Mouse (Mus musculus): ENCODE measurements around the gene D430042O09Rik. TPM values are rescaled to one million over a fixed set of nuclear protein-coding genes. Genes with fewer than 3 reads are reported as not detected.
A peak's percentile ranks its signal among the peaks of the same experiment; 100 is the strongest.

Gene D430042O09Rik
- polyA plus RNA-seq, 1 experiment from 2014 or later, result 7.9 TPM

DNA sequence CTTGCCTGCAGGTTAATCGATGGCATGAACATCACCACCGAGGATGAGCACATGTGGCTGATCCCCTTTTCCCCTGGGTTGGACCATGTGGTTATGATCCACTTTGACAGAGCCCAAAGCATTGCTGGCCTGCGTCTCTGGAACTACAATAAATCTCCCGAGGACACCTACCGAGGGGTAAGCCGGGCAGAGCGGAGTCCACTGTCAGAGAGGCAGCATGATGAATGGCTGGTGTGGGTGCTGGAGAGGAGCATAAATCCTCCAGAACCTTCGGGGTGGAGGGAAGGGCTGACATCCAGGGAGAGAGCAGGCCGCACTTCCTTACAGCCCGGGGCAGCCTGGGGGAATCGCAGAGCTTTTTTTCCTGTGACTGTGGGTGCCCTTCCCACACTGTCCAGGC, 157.5 kb downstream of the D430042O09Rik start:
- no peak overlapping the region for H3K27ac ChIP-seq (ENCODE audit: low read depth, low read length)
- WGBS, result 69% methylated on average over 11 of the region's 11 CpGs

DNA sequence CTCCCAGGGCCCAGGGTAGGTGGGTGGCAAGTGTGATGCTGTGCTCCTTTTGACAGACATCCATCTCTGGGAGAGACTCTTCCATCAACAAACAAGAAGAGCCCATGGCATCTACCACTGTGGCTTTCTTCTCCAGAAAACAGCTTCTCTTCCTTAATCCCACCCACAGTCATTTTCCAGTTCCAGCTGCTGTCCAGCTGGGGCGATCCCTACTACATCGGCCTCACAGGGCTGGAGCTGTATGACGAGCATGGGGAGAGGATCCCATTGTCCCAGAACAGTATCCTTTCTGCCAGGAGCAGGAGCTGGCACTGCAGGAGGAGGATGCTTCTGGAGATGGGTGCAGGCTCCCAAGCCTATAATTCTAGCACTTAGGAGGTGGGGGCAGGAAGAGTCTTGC, 160.9 kb downstream of the D430042O09Rik start:
- Histone ChIP-seq H3K4me2 (no peak overlapping the region), H3K27ac (ENCODE audit: low read depth, low read length) (no peak overlapping the region), H3K9me3 (ENCODE audit: control insufficient read depth, low read length) (no peaks in the 10 kb centered on the region), H3K9ac (ENCODE audit: low read length) (no peak overlapping the region), H3K36me3 (ENCODE audit: control insufficient read depth, insufficient read depth, low read length) (no peaks in the 10 kb centered on the region), H3K27me3 (ENCODE audit: control insufficient read depth, insufficient read depth, low read length) (no peaks in the 10 kb centered on the region), H3K4me1 (ENCODE audit: control insufficient read depth, insufficient read depth, low read length) (peaks cover 23% of the 10 kb centered on the region), H3K4me3 (ENCODE audit: low read depth, low read length) (no peak overlapping the region)
- DNase-seq (ENCODE audit: low spot score, missing footprints) (no peak), ATAC-seq (ENCODE audit: low FRiP score) (no peak)
- WGBS, result 86% methylated on average over 3 of the region's 3 CpGs

More for the DNA sequence above, 157.5 kb downstream of the D430042O09Rik start:
- peaks cover 3% of the 10 kb centered on the region; the same call in 1 of the 2 replicates for H3K4me1 ChIP-seq (ENCODE audit: control insufficient read depth, insufficient read depth, low read length)
- H3K9me3 ChIP-seq (ENCODE audit: control insufficient read depth, low read length), result no peaks in the 10 kb centered on the region
- no peaks in the 10 kb centered on the region for H3K36me3 ChIP-seq (ENCODE audit: control insufficient read depth, insufficient read depth, low read length)
- H3K9ac ChIP-seq (ENCODE audit: low read length), result no peak overlapping the region
- no peak overlapping the region for H3K4me2 ChIP-seq
- no peaks in the 10 kb centered on the region for H3K27me3 ChIP-seq (ENCODE audit: control insufficient read depth, insufficient read depth, low read length)
- no peak overlapping the region for H3K4me3 ChIP-seq (ENCODE audit: low read depth, low read length)
- peak; percentile 81 for DNase-seq (ENCODE audit: low spot score, missing footprints)
- ATAC-seq (ENCODE audit: low FRiP score), result no peak

- Histone ChIP-seq H3K4me2 (no peak overlapping the region), H3K27me3 (ENCODE audit: control insufficient read depth, insufficient read depth, low read length) (no peaks in the 10 kb centered on the region), H3K36me3 (ENCODE audit: control insufficient read depth, insufficient read depth, low read length) (no peaks in the 10 kb centered on the region), H3K4me1 (ENCODE audit: control insufficient read depth, insufficient read depth, low read length) (peaks cover 19% of the 10 kb centered on the region), H3K9ac (ENCODE audit: low read length) (peak overlapping the region; percentile 39; the same call in 1 of the 2 replicates), H3K27ac (ENCODE audit: low read depth, low read length) (peak overlapping the region; percentile 72), H3K9me3 (ENCODE audit: control insufficient read depth, low read length) (no peaks in the 10 kb centered on the region), H3K4me3 (ENCODE audit: low read depth, low read length) (no peak overlapping the region)
- 22% methylated on average over 12 of the region's 12 CpGs for WGBS
- peak; percentile 90 for DNase-seq (ENCODE audit: low spot score, missing footprints)
- peak; percentile 82 for ATAC-seq (ENCODE audit: low FRiP score)
Measured at GRCm38 (mm10) chr7:125871404-125872201, 163.9 kb downstream of the D430042O09Rik start.

GRCm38 (mm10) chr7:125872202-125872580, 164.5 kb downstream of the D430042O09Rik start:
- H3K9ac ChIP-seq (ENCODE audit: low read length), result no peak overlapping the region
- H3K36me3 ChIP-seq (ENCODE audit: control insufficient read depth, insufficient read depth, low read length), result no peaks in the 10 kb centered on the region
- H3K27ac ChIP-seq (ENCODE audit: low read depth, low read length), result peak overlapping the region; percentile 72
- peak; percentile 20 for ATAC-seq (ENCODE audit: low FRiP score)
- H3K27me3 ChIP-seq (ENCODE audit: control insufficient read depth, insufficient read depth, low read length), result no peaks in the 10 kb centered on the region
- H3K4me1 ChIP-seq (ENCODE audit: control insufficient read depth, insufficient read depth, low read length), result peaks cover 19% of the 10 kb centered on the region
- H3K4me2 ChIP-seq, result no peak overlapping the region
- WGBS, result 70% methylated on average over 6 of the region's 6 CpGs
- H3K9me3 ChIP-seq (ENCODE audit: control insufficient read depth, low read length), result no peaks in the 10 kb centered on the region
- DNase-seq (ENCODE audit: low spot score, missing footprints), result no peak
- H3K4me3 ChIP-seq (ENCODE audit: low read depth, low read length), result no peak overlapping the region

DNA sequence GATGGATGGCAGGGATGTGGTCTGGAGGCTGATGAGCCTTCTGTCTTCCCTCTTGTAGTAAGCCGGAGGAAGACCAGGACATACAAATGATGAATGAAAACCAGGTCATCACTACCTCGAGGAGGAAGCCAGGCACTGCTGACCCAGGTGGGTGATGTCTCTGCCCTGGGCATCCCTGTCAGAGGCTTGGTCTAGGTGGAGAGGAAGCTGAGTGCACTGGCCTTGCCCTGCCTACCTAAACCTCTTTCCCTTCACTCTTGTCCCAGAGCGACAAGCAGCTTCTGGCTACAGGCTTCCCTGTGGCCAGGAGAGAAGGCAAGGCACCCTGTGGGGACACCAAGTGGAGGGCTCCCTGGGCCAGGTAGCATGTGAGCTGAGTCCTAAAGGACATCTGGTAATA, 165.2 kb downstream of the D430042O09Rik start:
- no peak overlapping the region for H3K27ac ChIP-seq (ENCODE audit: low read depth, low read length)
- peaks cover 19% of the 10 kb centered on the region for H3K4me1 ChIP-seq (ENCODE audit: control insufficient read depth, insufficient read depth, low read length)
- no peak overlapping the region for H3K9ac ChIP-seq (ENCODE audit: low read length)
- no peaks in the 10 kb centered on the region for H3K27me3 ChIP-seq (ENCODE audit: control insufficient read depth, insufficient read depth, low read length)
- peak; percentile 77 for DNase-seq (ENCODE audit: low spot score, missing footprints)
- H3K4me2 ChIP-seq, result no peak overlapping the region
- no peaks in the 10 kb centered on the region for H3K36me3 ChIP-seq (ENCODE audit: control insufficient read depth, insufficient read depth, low read length)
- ATAC-seq (ENCODE audit: low FRiP score), result no peak
- H3K9me3 ChIP-seq (ENCODE audit: control insufficient read depth, low read length), result no peaks in the 10 kb centered on the region
- WGBS, result 91% methylated on average over 3 of the region's 3 CpGs
- H3K4me3 ChIP-seq (ENCODE audit: low read depth, low read length), result no peak overlapping the region

DNA sequence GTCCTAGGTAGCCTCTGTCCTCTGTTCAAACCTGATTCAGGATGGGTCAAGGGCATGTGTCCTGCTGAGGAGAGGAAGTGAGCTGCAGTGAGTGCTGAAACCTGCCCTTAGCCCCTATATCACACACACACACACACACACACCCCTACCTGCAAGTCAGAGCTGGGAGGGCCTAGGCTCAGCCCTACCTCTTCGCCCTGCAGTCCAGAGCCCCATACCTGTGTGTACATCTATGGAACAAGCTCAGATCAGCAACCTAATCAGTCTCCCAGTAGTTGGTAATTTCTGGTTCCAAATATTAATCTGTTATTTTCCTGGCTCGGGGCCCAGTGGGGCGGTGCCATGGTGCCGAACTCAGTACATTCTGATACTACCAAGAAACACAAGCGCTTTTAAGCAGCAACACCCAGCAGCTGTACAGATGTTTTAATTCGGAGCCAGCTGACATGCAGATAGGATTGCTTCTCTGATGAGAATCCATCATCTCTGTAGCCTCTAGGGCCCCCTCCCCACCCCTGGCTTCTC, 166.3 kb downstream of the D430042O09Rik start:
- Histone ChIP-seq H3K4me2 (no peak overlapping the region), H3K36me3 (ENCODE audit: control insufficient read depth, insufficient read depth, low read length) (no peaks in the 10 kb centered on the region), H3K4me3 (ENCODE audit: low read depth, low read length) (no peak overlapping the region), H3K9me3 (ENCODE audit: control insufficient read depth, low read length) (no peaks in the 10 kb centered on the region), H3K9ac (ENCODE audit: low read length) (no peak overlapping the region), H3K27me3 (ENCODE audit: control insufficient read depth, insufficient read depth, low read length) (no peaks in the 10 kb centered on the region), H3K27ac (ENCODE audit: low read depth, low read length) (no peak overlapping the region), H3K4me1 (ENCODE audit: control insufficient read depth, insufficient read depth, low read length) (peaks cover 19% of the 10 kb centered on the region)
- ATAC-seq (ENCODE audit: low FRiP score) (no peak), DNase-seq (ENCODE audit: low spot score, missing footprints) (no peak)
- WGBS, result 93% methylated on average over 6 of the region's 6 CpGs

DNA sequence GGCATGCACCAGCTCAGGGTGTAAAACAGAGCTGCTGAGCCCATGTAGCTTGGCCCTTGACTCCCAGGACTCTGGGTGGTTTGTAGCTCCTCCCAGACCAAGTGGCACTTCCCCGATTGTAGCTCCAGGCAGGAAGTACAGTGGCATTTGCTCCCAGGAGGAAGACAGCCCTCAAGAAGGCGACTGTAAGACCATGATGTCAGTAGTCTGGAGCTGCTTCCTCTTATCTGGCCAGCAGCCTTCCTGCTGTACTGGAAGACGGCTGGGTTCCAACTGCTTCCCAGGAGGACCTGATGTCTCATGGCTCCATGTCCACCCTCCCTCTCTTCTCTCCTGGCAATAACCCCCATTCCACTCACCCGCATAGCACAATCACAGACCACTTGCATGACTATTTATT, 170.4 kb downstream of the D430042O09Rik start:
- Histone ChIP-seq H3K36me3 (ENCODE audit: control insufficient read depth, insufficient read depth, low read length) (no peaks in the 10 kb centered on the region), H3K27me3 (ENCODE audit: control insufficient read depth, insufficient read depth, low read length) (no peaks in the 10 kb centered on the region), H3K4me3 (ENCODE audit: low read depth, low read length) (no peak overlapping the region), H3K9ac (ENCODE audit: low read length) (no peak overlapping the region), H3K4me1 (ENCODE audit: control insufficient read depth, insufficient read depth, low read length) (no peaks in the 10 kb centered on the region), H3K4me2 (no peak overlapping the region), H3K27ac (ENCODE audit: low read depth, low read length) (no peak overlapping the region), H3K9me3 (ENCODE audit: control insufficient read depth, low read length) (no peaks in the 10 kb centered on the region)
- WGBS, result 82% methylated on average over 4 of the region's 4 CpGs
- peak; percentile 71 for DNase-seq (ENCODE audit: low spot score, missing footprints)
- no peak for ATAC-seq (ENCODE audit: low FRiP score)

DNA sequence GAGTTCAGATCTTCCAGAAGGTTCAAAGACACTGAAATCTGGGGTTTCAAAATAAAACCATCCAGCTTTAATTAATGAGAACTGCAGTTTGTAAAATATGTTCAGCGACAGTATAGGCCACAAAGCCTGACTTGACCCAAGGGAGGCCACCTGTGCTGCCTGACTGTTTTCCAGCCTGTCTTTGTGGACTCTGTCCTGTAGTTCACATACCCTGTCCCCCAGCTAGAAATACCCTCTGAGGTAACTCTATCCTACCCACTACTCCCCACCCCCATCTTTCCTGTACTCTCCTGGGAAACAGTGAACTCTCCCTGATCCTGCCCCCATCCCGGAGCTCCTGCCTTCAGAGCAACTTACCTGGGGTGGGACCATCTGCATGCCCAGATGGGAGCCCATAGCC, 175.5 kb downstream of the D430042O09Rik start:
- H3K4me3 ChIP-seq (ENCODE audit: low read depth, low read length), result no peak overlapping the region
- peaks cover 2% of the 10 kb centered on the region; the same call in 1 of the 2 replicates for H3K4me1 ChIP-seq (ENCODE audit: control insufficient read depth, insufficient read depth, low read length)
- no peaks in the 10 kb centered on the region for H3K9me3 ChIP-seq (ENCODE audit: control insufficient read depth, low read length)
- ATAC-seq (ENCODE audit: low FRiP score), result no peak
- no peaks in the 10 kb centered on the region for H3K36me3 ChIP-seq (ENCODE audit: control insufficient read depth, insufficient read depth, low read length)
- DNase-seq (ENCODE audit: low spot score, missing footprints), result no peak
- no peak overlapping the region for H3K9ac ChIP-seq (ENCODE audit: low read length)
- 74% methylated on average over 2 of the region's 2 CpGs for WGBS
- no peak overlapping the region for H3K27ac ChIP-seq (ENCODE audit: low read depth, low read length)
- H3K4me2 ChIP-seq, result no peak overlapping the region
- H3K27me3 ChIP-seq (ENCODE audit: control insufficient read depth, insufficient read depth, low read length), result no peaks in the 10 kb centered on the region

- H3K9ac ChIP-seq (ENCODE audit: low read length), result no peak overlapping the region
- H3K27me3 ChIP-seq (ENCODE audit: control insufficient read depth, insufficient read depth, low read length), result no peaks in the 10 kb centered on the region
- peaks cover 2% of the 10 kb centered on the region; the same call in 1 of the 2 replicates for H3K4me1 ChIP-seq (ENCODE audit: control insufficient read depth, insufficient read depth, low read length)
- H3K36me3 ChIP-seq (ENCODE audit: control insufficient read depth, insufficient read depth, low read length), result no peaks in the 10 kb centered on the region
- WGBS, result 77% methylated on average over 4 of the region's 4 CpGs
- no peak overlapping the region for H3K4me2 ChIP-seq
- DNase-seq (ENCODE audit: low spot score, missing footprints) (peak; percentile 81), ATAC-seq (ENCODE audit: low FRiP score) (no peak)
- H3K27ac ChIP-seq (ENCODE audit: low read depth, low read length), result no peak overlapping the region
- H3K4me3 ChIP-seq (ENCODE audit: low read depth, low read length), result no peak overlapping the region
- no peaks in the 10 kb centered on the region for H3K9me3 ChIP-seq (ENCODE audit: control insufficient read depth, low read length)
Measured at GRCm38 (mm10) chr7:125886116-125886680, 178.5 kb downstream of the D430042O09Rik start.
